Mouse (Mus musculus): ENCODE results near the gene Gm17409.

DNA sequence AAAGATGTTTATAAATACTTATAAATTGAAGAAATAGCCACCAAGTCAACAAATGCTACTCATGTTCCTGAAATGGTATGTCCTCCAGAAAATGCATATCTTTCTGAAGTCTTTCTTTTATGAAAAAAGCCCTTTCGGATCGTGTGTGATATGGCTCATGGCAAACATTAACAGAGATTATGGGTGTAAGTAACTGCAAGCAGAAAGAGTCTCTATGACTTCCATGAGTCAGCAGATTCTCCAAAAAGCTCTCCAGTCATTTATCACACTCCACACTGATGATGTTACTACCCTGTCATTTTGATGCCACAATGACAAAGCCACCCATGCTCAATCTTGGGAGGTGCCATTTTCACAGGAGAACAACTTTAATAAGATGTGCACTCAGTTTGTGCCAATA lies 35.5 kb upstream of the Gm17409 start:
- TF ChIP-seq CTCF (IDR thresholded peaks at IDR 0.05; ENCODE audit: borderline replicate concordance, insufficient read depth, low read depth, low read length) (no peak), POLR2A (IDR thresholded peaks at IDR 0.05; ENCODE audit: borderline replicate concordance, insufficient read depth, low read length) (no peak)

Measured in cerebellum, adult 2 months (tissue).